Mouse (Mus musculus) skeletal muscle tissue, adult 2 months (tissue): Measurements from ENCODE around the gene Hist1h1t.

Source experiments
- DNase-seq: peaks from one replicate; pipeline ENCODE4 v3.0.0-alpha.2; 2012; ENCODE audit warnings: low read depth, low spot score

Gene Hist1h1t

GRCm38 (mm10) chr13:23737091-23737490 lies 41.5 kb downstream of the Hist1h1t start:
- DNase-seq = no peak

- no peak for DNase-seq
Observed at GRCm38 (mm10) chr13:23738041-23738440, 42.4 kb downstream of the Hist1h1t start.

GRCm38 (mm10) chr13:23738677-23739068 lies 43.1 kb downstream of the Hist1h1t start, which contains the start of gene Hist1h1c:
TSS of gene Hist1h1c (plus strand) at chr13:23738808.
- DNase-seq = peak; percentile 93

- DNase-seq = peak; percentile 97
Observed at GRCm38 (mm10) chr13:23739069-23739921, 43.7 kb downstream of the Hist1h1t start.

GRCm38 (mm10) chr13:23739922-23740252 lies 44.3 kb downstream of the Hist1h1t start:
- DNase-seq = no peak

GRCm38 (mm10) chr13:23740256-23740840 lies 44.7 kb downstream of the Hist1h1t start:
- DNase-seq = no peak

GRCm38 (mm10) chr13:23740910-23741309 lies 45.3 kb downstream of the Hist1h1t start:
- DNase-seq = no peak

GRCm38 (mm10) chr13:23742007-23742406 lies 46.4 kb downstream of the Hist1h1t start:
- DNase-seq = no peak

GRCm38 (mm10) chr13:23743215-23743614 lies 47.6 kb downstream of the Hist1h1t start:
- DNase-seq = no peak

- no peak for DNase-seq
Observed at GRCm38 (mm10) chr13:23743963-23744362, 48.3 kb downstream of the Hist1h1t start.

GRCm38 (mm10) chr13:23744421-23745380 lies 49.1 kb downstream of the Hist1h1t start:
- DNase-seq = no peak

GRCm38 (mm10) chr13:23745381-23746161 lies 50.0 kb downstream of the Hist1h1t start, which contains the start of gene Hist1h3c:
TSS of gene Hist1h3c (minus strand) at chr13:23745602.
- DNase-seq = peak; percentile 83
